Mouse (Mus musculus): Measurements from ENCODE around the gene Ccdc58.

- no peak for TF ChIP-seq CTCF (IDR thresholded peaks at IDR 0.05; ENCODE audit: control insufficient read depth, insufficient read depth, low read length)
- no peak for TF ChIP-seq POLR2A (IDR thresholded peaks at IDR 0.05; ENCODE audit: borderline replicate concordance, control insufficient read depth, low read depth, low read length)
Observed at GRCm38 (mm10) chr16:36071071-36071449, 425 bp upstream of the Ccdc58 start.

Measured in bone marrow, adult 2 months (tissue).